Mouse (Mus musculus) embryo, embryonic 9.5 days (tissue): ENCODE data around the gene Prlh.
A peak's percentile ranks its signal among the peaks of the same experiment; 100 is the strongest.

ENCODE experiments used
- DNase-seq: peaks from one replicate; pipeline ENCODE4 v3.0.0-alpha.2; 2017; ENCODE audit errors: extremely low spot score

Prlh gene

GRCm38 (mm10) chr1:90953688-90954087 lies 780 bp downstream of the Prlh start:
- DNase-seq = no peak

- peak; percentile 73 for DNase-seq
Observed at GRCm38 (mm10) chr1:90956245-90957096, 3.6 kb downstream of the Prlh start.

- DNase-seq = no peak
Observed at GRCm38 (mm10) chr1:90962526-90962925, 9.6 kb downstream of the Prlh start.

- DNase-seq = no peak
Observed at GRCm38 (mm10) chr1:90962994-90963393, 10.1 kb downstream of the Prlh start.

- no peak for DNase-seq
Observed at GRCm38 (mm10) chr1:90967583-90967982, 14.7 kb downstream of the Prlh start.

GRCm38 (mm10) chr1:90968649-90969048 lies 15.7 kb downstream of the Prlh start:
- DNase-seq = no peak

GRCm38 (mm10) chr1:90969347-90969784 lies 16.5 kb downstream of the Prlh start, which contains the start of gene Rab17:
TSS of gene Rab17 (minus strand) at chr1:90969661.
- DNase-seq = no peak

GRCm38 (mm10) chr1:90969881-90970390 lies 17.0 kb downstream of the Prlh start:
- no peak for DNase-seq

- DNase-seq = peak; percentile 95
Observed at GRCm38 (mm10) chr1:90972911-90973573, 20.1 kb downstream of the Prlh start.

GRCm38 (mm10) chr1:90973574-90973911 lies 20.6 kb downstream of the Prlh start:
- DNase-seq = no peak

GRCm38 (mm10) chr1:90974906-90975649 lies 22.2 kb downstream of the Prlh start:
- DNase-seq = peak; percentile 73

- no peak for DNase-seq
Observed at GRCm38 (mm10) chr1:90975960-90976359, 23.1 kb downstream of the Prlh start.

- no peak for DNase-seq
Observed at GRCm38 (mm10) chr1:90980638-90981330, 27.9 kb downstream of the Prlh start.

GRCm38 (mm10) chr1:90981346-90981745 lies 28.4 kb downstream of the Prlh start:
- no peak for DNase-seq

- DNase-seq = no peak
Observed at GRCm38 (mm10) chr1:90995916-90996315, 43.0 kb downstream of the Prlh start.

- no peak for DNase-seq
Observed at GRCm38 (mm10) chr1:90997136-90997535, 44.2 kb downstream of the Prlh start.

GRCm38 (mm10) chr1:90997641-90998040 lies 44.7 kb downstream of the Prlh start:
- DNase-seq = no peak

GRCm38 (mm10) chr1:90998268-90998890 lies 45.5 kb downstream of the Prlh start, which contains the start of gene Lrrfip1:
TSS of gene Lrrfip1 (plus strand) at chr1:90998737.
- DNase-seq = peak; percentile 65

- peak; percentile 50 for DNase-seq
Observed at GRCm38 (mm10) chr1:90998891-90999611, 46.1 kb downstream of the Prlh start.

- DNase-seq = no peak
Observed at GRCm38 (mm10) chr1:90999911-91000601, 47.1 kb downstream of the Prlh start.
